Mouse (Mus musculus): ENCODE results near the gene Spa17. TPM values are rescaled to one million over a fixed set of nuclear protein-coding genes. Genes with fewer than 3 reads are reported as not detected.
A peak's percentile ranks its signal among the peaks of the same experiment; 100 is the strongest.

Spa17 gene
- polyA plus RNA-seq, 1 experiment, result 1.8 TPM

- Histone ChIP-seq H3K4me1 (peaks cover 57% of the 10 kb centered on the region), H3K27me3 (replicated peaks) (no peaks in the 10 kb centered on the region), H3K36me3 (replicated peaks; ENCODE audit: low read length) (peaks cover 93% of the 10 kb centered on the region), H3K4me3 (replicated peaks) (no peak overlapping the region), H3K9me3 (no peaks in the 10 kb centered on the region)
- TF ChIP-seq GATA1 (IDR thresholded peaks at IDR 0.05; ENCODE audit: borderline replicate concordance, low read length), result no peak
- TF ChIP-seq FLI1 (IDR thresholded peaks at IDR 0.05; ENCODE audit: low read length), result no peak
Observed at GRCm38 (mm10) chr9:37624502-37624901, 11.0 kb upstream of the Spa17 start.

- TF ChIP-seq FLI1 (IDR thresholded peaks at IDR 0.05; ENCODE audit: low read length) (no peak), GATA1 (IDR thresholded peaks at IDR 0.05; ENCODE audit: borderline replicate concordance, low read length) (no peak)
- H3K36me3 ChIP-seq (replicated peaks; ENCODE audit: low read length), result peaks cover 92% of the 10 kb centered on the region
- H3K9me3 ChIP-seq, result no peaks in the 10 kb centered on the region
- no peaks in the 10 kb centered on the region for H3K27me3 ChIP-seq (replicated peaks)
- no peak overlapping the region for H3K4me3 ChIP-seq (replicated peaks)
- H3K4me1 ChIP-seq, result peaks cover 55% of the 10 kb centered on the region
Observed at GRCm38 (mm10) chr9:37623981-37624380, 10.5 kb upstream of the Spa17 start.

- Histone ChIP-seq H3K9me3 (no peaks in the 10 kb centered on the region), H3K4me3 (replicated peaks) (no peak overlapping the region), H3K4me1 (peaks cover 50% of the 10 kb centered on the region), H3K27me3 (replicated peaks) (no peaks in the 10 kb centered on the region), H3K36me3 (replicated peaks; ENCODE audit: low read length) (peaks cover 93% of the 10 kb centered on the region)
- TF ChIP-seq GATA1 (IDR thresholded peaks at IDR 0.05; ENCODE audit: borderline replicate concordance, low read length) (no peak), FLI1 (IDR thresholded peaks at IDR 0.05; ENCODE audit: low read length) (no peak)
Observed at GRCm38 (mm10) chr9:37621290-37621689, 7.8 kb upstream of the Spa17 start.

- Histone ChIP-seq H3K9me3 (no peaks in the 10 kb centered on the region), H3K27me3 (replicated peaks) (no peaks in the 10 kb centered on the region), H3K4me3 (replicated peaks) (no peak overlapping the region), H3K4me1 (peaks cover 71% of the 10 kb centered on the region), H3K36me3 (replicated peaks; ENCODE audit: low read length) (peaks cover 57% of the 10 kb centered on the region)
- TF ChIP-seq FLI1 (IDR thresholded peaks at IDR 0.05; ENCODE audit: low read length) (no peak), GATA1 (IDR thresholded peaks at IDR 0.05; ENCODE audit: borderline replicate concordance, low read length) (no peak)
Observed at GRCm38 (mm10) chr9:37616770-37617169, 3.2 kb upstream of the Spa17 start.

- Histone ChIP-seq H3K9me3 (no peaks in the 10 kb centered on the region), H3K27me3 (replicated peaks) (no peaks in the 10 kb centered on the region), H3K4me3 (replicated peaks) (no peak overlapping the region), H3K36me3 (replicated peaks; ENCODE audit: low read length) (peaks cover 49% of the 10 kb centered on the region), H3K4me1 (peaks cover 74% of the 10 kb centered on the region)
- TF ChIP-seq FLI1 (IDR thresholded peaks at IDR 0.05; ENCODE audit: low read length) (no peak), GATA1 (IDR thresholded peaks at IDR 0.05; ENCODE audit: borderline replicate concordance, low read length) (no peak)
Observed at GRCm38 (mm10) chr9:37615220-37615619, 1.7 kb upstream of the Spa17 start.

- no peak for TF ChIP-seq FLI1 (IDR thresholded peaks at IDR 0.05; ENCODE audit: low read length)
- TF ChIP-seq GATA1 (IDR thresholded peaks at IDR 0.05; ENCODE audit: borderline replicate concordance, low read length), result no peak
- Histone ChIP-seq H3K27me3 (replicated peaks) (no peaks in the 10 kb centered on the region), H3K36me3 (replicated peaks; ENCODE audit: low read length) (peaks cover 40% of the 10 kb centered on the region), H3K4me3 (replicated peaks) (peak overlapping the region; percentile 91), H3K4me1 (peaks cover 74% of the 10 kb centered on the region), H3K9me3 (no peaks in the 10 kb centered on the region)
Observed at GRCm38 (mm10) chr9:37614316-37614715, 794 bp upstream of the Spa17 start.

- H3K4me3 ChIP-seq (replicated peaks), result peak overlapping the region; percentile 91
- no peaks in the 10 kb centered on the region for H3K9me3 ChIP-seq
- H3K36me3 ChIP-seq (replicated peaks; ENCODE audit: low read length), result peaks cover 36% of the 10 kb centered on the region
- no peaks in the 10 kb centered on the region for H3K27me3 ChIP-seq (replicated peaks)
- TF ChIP-seq GATA1 (IDR thresholded peaks at IDR 0.05; ENCODE audit: borderline replicate concordance, low read length), result no peak
- TF ChIP-seq FLI1 (IDR thresholded peaks at IDR 0.05; ENCODE audit: low read length), result no peak
- H3K4me1 ChIP-seq, result peaks cover 73% of the 10 kb centered on the region
Observed at GRCm38 (mm10) chr9:37613911-37614280, 374 bp upstream of the Spa17 start.

GRCm38 (mm10) chr9:37609558-37609957, 4.0 kb downstream of the Spa17 start:
- Histone ChIP-seq H3K36me3 (replicated peaks; ENCODE audit: low read length) (peaks cover 18% of the 10 kb centered on the region), H3K4me3 (replicated peaks) (no peak overlapping the region), H3K9me3 (no peaks in the 10 kb centered on the region), H3K4me1 (peaks cover 60% of the 10 kb centered on the region), H3K27me3 (replicated peaks) (no peaks in the 10 kb centered on the region)
- TF ChIP-seq GATA1 (IDR thresholded peaks at IDR 0.05; ENCODE audit: borderline replicate concordance, low read length), result no peak
- no peak for TF ChIP-seq FLI1 (IDR thresholded peaks at IDR 0.05; ENCODE audit: low read length)

GRCm38 (mm10) chr9:37605089-37605488, 8.4 kb downstream of the Spa17 start:
- H3K27me3 ChIP-seq (replicated peaks), result no peaks in the 10 kb centered on the region
- no peaks in the 10 kb centered on the region for H3K9me3 ChIP-seq
- TF ChIP-seq GATA1 (IDR thresholded peaks at IDR 0.05; ENCODE audit: borderline replicate concordance, low read length) (no peak), FLI1 (IDR thresholded peaks at IDR 0.05; ENCODE audit: low read length) (no peak)
- H3K4me1 ChIP-seq, result peaks cover 43% of the 10 kb centered on the region
- peaks cover 27% of the 10 kb centered on the region for H3K36me3 ChIP-seq (replicated peaks; ENCODE audit: low read length)
- H3K4me3 ChIP-seq (replicated peaks), result no peak overlapping the region

GRCm38 (mm10) chr9:37600538-37601205, 12.8 kb downstream of the Spa17 start:
- Histone ChIP-seq H3K27me3 (replicated peaks) (no peaks in the 10 kb centered on the region), H3K9me3 (no peaks in the 10 kb centered on the region), H3K36me3 (replicated peaks; ENCODE audit: low read length) (peaks cover 35% of the 10 kb centered on the region), H3K4me3 (replicated peaks) (no peak overlapping the region), H3K4me1 (peaks cover 63% of the 10 kb centered on the region)
- TF ChIP-seq GATA1 (IDR thresholded peaks at IDR 0.05; ENCODE audit: borderline replicate concordance, low read length) (no peak), FLI1 (IDR thresholded peaks at IDR 0.05; ENCODE audit: low read length) (no peak)

All from megakaryocyte, embryonic 14.5 days (primary cell).